Mouse (Mus musculus): Measurements from ENCODE around the gene 1700008P02Rik.
"Not testable (repeated sequence)": the region's sequence is repeated elsewhere in the genome, so short reads cannot be mapped to it uniquely, and the experiment has no call there.

1700008P02Rik gene

GRCm38 (mm10) chr3:6620343-6620742, at the start of gene 1700008P02Rik:
TSS of gene 1700008P02Rik (minus strand) at chr3:6620443.
- in situ Hi-C loops (cut with MboI, MseI): no loop called here

GRCm38 (mm10) chr3:6649411-6649810, 29.2 kb upstream of the 1700008P02Rik start:
- in situ Hi-C loops (cut with MboI, MseI): no loop called here

GRCm38 (mm10) chr3:6638151-6638550, 17.9 kb upstream of the 1700008P02Rik start:
- in situ Hi-C loops (cut with MboI, MseI): not testable (repeated sequence)

- in situ Hi-C loops (cut with MboI, MseI): no loop called here
These were observed 14.0 kb upstream of the 1700008P02Rik start for GRCm38 (mm10) chr3:6634256-6634655.

GRCm38 (mm10) chr3:6617881-6618280, 2.4 kb downstream of the 1700008P02Rik start:
- in situ Hi-C loops (cut with MboI, MseI): no loop called here
